ENCODE assay signal across 11 mouse cellular contexts in genomic region chrX:11893606-11894279, GRCm38 (mm10).
DNase-seq lines count a peak whose midpoint lies in the region; ATAC-seq lines count a peak whose summit lies in the region.
"Had no signal": no experiment of that assay in that cellular context is flagged by ENCODE, and none has a peak within 500 bp of the region (broad histone marks: within the 10 kb centered on the region; RNA-seq: fewer than 3 reads in every experiment).

No protein-coding gene starts in this region.

- intact Hi-C loops in heart, postnatal 10 days (cut with DNase I) = no loop called here

- peaks cover 14% of the 10 kb centered on the region; the same call in 1 of the 2 replicates for H3K27me3 ChIP-seq in heart, embryonic 15.5 days

- no peak overlapping the region for H3K4me3 ChIP-seq in heart, embryonic 15.5 days
- H3K4me3 ChIP-seq: hindbrain, embryonic 10.5 days; neural tube, embryonic 13.5 days had no signal

- H3K4me2 ChIP-seq in heart, embryonic 15.5 days = no peak overlapping the region
- H3K4me2 ChIP-seq: neural tube, embryonic 13.5 days had no signal

- peak overlapping the region; percentile 51; the same call in 1 of the 2 replicates for H3K27ac ChIP-seq in heart, embryonic 15.5 days
- H3K27ac ChIP-seq: hindbrain, embryonic 10.5 days had no signal

- 25% methylated on average over 10 of the region's 10 CpGs for WGBS in heart, embryonic 15.5 days

- no peak overlapping the region for H3K9ac ChIP-seq in heart, embryonic 15.5 days
- H3K9ac ChIP-seq: neural tube, embryonic 13.5 days had no signal

- peaks cover 15% of the 10 kb centered on the region for H3K4me1 ChIP-seq in heart, embryonic 15.5 days (replicated peaks)

- no peaks in the 10 kb centered on the region for H3K9me3 ChIP-seq in heart, embryonic 15.5 days (replicated peaks)
- H3K9me3 ChIP-seq: hindbrain, embryonic 10.5 days; neural tube, embryonic 13.5 days had no signal

- no peak for DNase-seq in heart, postnatal 10 days
- peak; percentile 43 for DNase-seq in retina, postnatal 1 day
- no peak for DNase-seq in retina, embryonic 14.5 days (ENCODE audit: low spot score)
- peak; percentile 29 for DNase-seq in c-Kit-positive CD71-negative TER-119-negative erythroid progenitor cells, embryonic 14.5 days (ENCODE audit: low read depth)
- DNase-seq in naive thymus-derived CD4-positive, alpha-beta T cell, adult 2 months (ENCODE audit: low read depth) = peak; percentile 47
- no peak for DNase-seq in gastrocnemius, postnatal 10 days
- DNase-seq in adipocyte (ENCODE audit: low spot score) = no peak
- DNase-seq: adrenal gland, postnatal 25 days had no signal

- no peak for ATAC-seq in heart, embryonic 15.5 days (replicated peaks; ENCODE audit: insufficient number of reproducible peaks, insufficient read depth, low FRiP score, low read depth)

- no peaks in the 10 kb centered on the region for H3K36me3 ChIP-seq in heart, embryonic 15.5 days
- H3K36me3 ChIP-seq: hindbrain, embryonic 10.5 days; neural tube, embryonic 13.5 days had no signal

Comparison
In these comparisons a context has a peak if more than half of its experiments do, and no peak if none do; other contexts are left out.
1. DNase-seq: peak in retina, postnatal 1 day (single experiment), c-Kit-positive CD71-negative TER-119-negative erythroid progenitor cells, embryonic 14.5 days (single experiment) and naive thymus-derived CD4-positive, alpha-beta T cell, adult 2 months (single experiment); none in heart, postnatal 10 days (0 of 2), retina, embryonic 14.5 days (single experiment), gastrocnemius, postnatal 10 days (single experiment) and adipocyte (single experiment).